Mouse (Mus musculus): ENCODE data around the gene Neu2.

GRCm38 (mm10) chr1:87640165-87640661 lies 130.5 kb downstream of the Neu2 start:
- TF ChIP-seq CTCF (IDR thresholded peaks at IDR 0.05; ENCODE audit: borderline replicate concordance, extremely low read depth, insufficient read depth, insufficient read length) (no peak), POLR2A (IDR thresholded peaks at IDR 0.05; ENCODE audit: borderline replicate concordance, extremely low read depth, insufficient read depth, insufficient read length, poor library complexity, severe bottlenecking) (no peak)

All from brain, embryonic 14.5 days (tissue).